Mouse (Mus musculus): ENCODE data around the gene Klc4. TPM values are rescaled to one million over a fixed set of nuclear protein-coding genes. Genes with fewer than 3 reads are reported as not detected.

Gene Klc4
- total and polyA plus RNA-seq, 3 experiments = 5.4 to 9.5 TPM; not detected in 1

DNA sequence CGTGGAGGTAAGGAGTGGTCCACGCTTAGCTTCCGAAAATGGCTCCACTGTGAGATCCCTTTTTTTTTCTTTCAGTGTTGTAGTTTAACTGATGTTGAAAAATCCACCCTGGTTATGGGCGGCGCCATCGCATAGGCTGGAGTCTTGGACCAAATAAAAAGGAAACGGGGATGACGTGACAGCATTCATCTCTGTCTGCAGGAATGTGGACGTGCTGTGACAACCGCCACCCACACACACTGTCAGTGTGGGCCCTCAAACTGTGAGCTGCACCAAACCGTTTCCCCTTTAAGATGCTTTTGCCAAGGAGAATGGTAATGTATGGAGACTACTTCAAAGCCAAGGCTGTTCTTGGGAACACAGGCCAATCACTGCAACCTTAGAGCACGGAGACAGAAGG lies 39.8 kb downstream of the Klc4 start:
- no peak for DNase-seq (ENCODE audit: low read depth, low spot score)
- Histone ChIP-seq H3K27ac (ENCODE audit: control insufficient read depth, low read depth, low read length) (no peak overlapping the region), H3K4me1 (ENCODE audit: control insufficient read depth in 1 of 2, insufficient read depth in 2 of 2, low read length in 2 of 2) (no peaks in the 10 kb centered on the region), H3K79me2 (ENCODE audit: control insufficient read depth, insufficient read depth, low read length, poor library complexity) (no peaks in the 10 kb centered on the region), H3K36me3 (ENCODE audit: control insufficient read depth in 1 of 2, insufficient read depth in 2 of 2, low read length in 2 of 2) (no peaks in the 10 kb centered on the region), H3K4me3 (ENCODE audit: control insufficient read depth in 1 of 2, insufficient read depth in 1 of 2, low read depth in 2 of 2, low read length in 2 of 2) (no peak overlapping the region), H3K27me3 (ENCODE audit: control insufficient read depth in 1 of 2, insufficient read depth in 2 of 2, low read length in 2 of 2) (peaks cover 0 to 2% of the 10 kb centered on the region in 2 experiments; a peak in 1 of 4 replicates), H3K9me3 (replicated peaks; ENCODE audit: insufficient read depth, low read length) (no peaks in the 10 kb centered on the region), H3K9ac (ENCODE audit: control insufficient read depth, low read depth, low read length, poor library complexity, severe bottlenecking) (no peak overlapping the region)
- no peak for TF ChIP-seq TBP (IDR thresholded peaks at IDR 0.05; ENCODE audit: low read depth, low read length)
- no peak for TF ChIP-seq ZNF384 (IDR thresholded peaks at IDR 0.05; ENCODE audit: low read depth, low read length)
- TF ChIP-seq NRF1 (IDR thresholded peaks at IDR 0.05; ENCODE audit: insufficient read depth, low read depth, low read length, poor library complexity, severe bottlenecking) = no peak
- TF ChIP-seq CHD2 (IDR thresholded peaks at IDR 0.05; ENCODE audit: low read length) = no peak
- TF ChIP-seq USF1 (IDR thresholded peaks at IDR 0.05; ENCODE audit: low read depth, low read length) = no peak
- TF ChIP-seq TCF12 (IDR thresholded peaks at IDR 0.05; ENCODE audit: low read depth, low read length) = no peak
- TF ChIP-seq MAX (IDR thresholded peaks at IDR 0.05; ENCODE audit: low read length) = no peak
- TF ChIP-seq SIN3A (IDR thresholded peaks at IDR 0.05; ENCODE audit: low read length) = no peak
- no peak for TF ChIP-seq ZC3H11A (IDR thresholded peaks at IDR 0.05; ENCODE audit: low read depth, low read length)
- TF ChIP-seq RCOR1 (IDR thresholded peaks at IDR 0.05; ENCODE audit: low read depth, low read length) = no peak
- TF ChIP-seq ETS1 (IDR thresholded peaks at IDR 0.05; ENCODE audit: low read depth, low read length) = no peak
- no peak for TF ChIP-seq MYC (IDR thresholded peaks at IDR 0.05; ENCODE audit: low read depth, low read length)
- TF ChIP-seq TAL1 (IDR thresholded peaks at IDR 0.05; ENCODE audit: low read length) = no peak
- no peak for TF ChIP-seq MEF2A (IDR thresholded peaks at IDR 0.05; ENCODE audit: extremely low read depth, insufficient replicate concordance, low read depth, low read length, poor library complexity, severe bottlenecking)
- no peak for TF ChIP-seq EP300 (IDR thresholded peaks at IDR 0.05; ENCODE audit: low read depth in 1 of 2, low read length in 2 of 2)
- TF ChIP-seq POLR2AphosphoS5 (IDR thresholded peaks at IDR 0.05; ENCODE audit: borderline replicate concordance, low read depth, low read length) = no peak
- TF ChIP-seq UBTF (IDR thresholded peaks at IDR 0.05; ENCODE audit: borderline replicate concordance, insufficient read depth, low read depth, low read length) = no peak
- no peak for TF ChIP-seq ELF1 (IDR thresholded peaks at IDR 0.05; ENCODE audit: low read depth, low read length)

DNA sequence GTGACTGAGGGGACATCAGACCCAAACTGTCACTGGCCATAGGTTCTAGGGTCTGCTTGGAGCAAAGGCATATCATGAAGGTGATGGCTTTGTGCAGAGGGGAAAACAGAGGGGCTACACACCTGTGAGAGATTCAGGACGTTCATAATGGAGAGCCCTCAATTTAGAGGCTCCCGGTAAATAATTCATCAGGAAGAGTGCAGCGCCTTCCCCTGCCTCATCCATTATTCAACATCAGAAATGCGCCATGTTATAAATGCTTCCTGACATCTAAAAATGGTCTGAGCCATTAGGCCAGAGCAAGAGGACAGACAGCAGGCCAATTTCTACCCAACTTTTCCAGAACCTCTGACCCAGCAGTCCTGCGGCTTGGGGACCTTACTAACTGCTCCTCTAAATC lies 40.7 kb downstream of the Klc4 start:
- no peaks in the 10 kb centered on the region for H3K9me3 ChIP-seq (replicated peaks; ENCODE audit: insufficient read depth, low read length)
- no peaks in the 10 kb centered on the region for H3K4me1 ChIP-seq (ENCODE audit: control insufficient read depth in 1 of 2, insufficient read depth in 2 of 2, low read length in 2 of 2)
- H3K4me3 ChIP-seq (ENCODE audit: control insufficient read depth in 1 of 2, insufficient read depth in 1 of 2, low read depth in 2 of 2, low read length in 2 of 2) = no peak overlapping the region
- H3K79me2 ChIP-seq (ENCODE audit: control insufficient read depth, insufficient read depth, low read length, poor library complexity) = no peaks in the 10 kb centered on the region
- H3K27me3 ChIP-seq (ENCODE audit: control insufficient read depth in 1 of 2, insufficient read depth in 2 of 2, low read length in 2 of 2) = peaks cover 0 to 2% of the 10 kb centered on the region in 2 experiments; a peak in 1 of 4 replicates
- H3K27ac ChIP-seq (ENCODE audit: control insufficient read depth, low read depth, low read length) = no peak overlapping the region
- DNase-seq (ENCODE audit: low read depth, low spot score) = no peak
- no peak for TF ChIP-seq ZMIZ1 (IDR thresholded peaks at IDR 0.05; ENCODE audit: low read depth, low read length)
- TF ChIP-seq UBTF (IDR thresholded peaks at IDR 0.05; ENCODE audit: borderline replicate concordance, insufficient read depth, low read depth, low read length) = no peak
- no peak for TF ChIP-seq SMC3 (IDR thresholded peaks at IDR 0.05; ENCODE audit: low read depth, low read length)
- TF ChIP-seq MAZ (IDR thresholded peaks at IDR 0.05; ENCODE audit: low read depth, low read length) = no peak
- TF ChIP-seq KAT2A (conservative IDR thresholded peaks at IDR 0.05; ENCODE audit: low read depth, low read length) = no peak
- no peak for TF ChIP-seq MYC (IDR thresholded peaks at IDR 0.05; ENCODE audit: low read depth, low read length)
- no peak for TF ChIP-seq POLR2AphosphoS5 (IDR thresholded peaks at IDR 0.05; ENCODE audit: borderline replicate concordance, low read depth, low read length)
- no peak for TF ChIP-seq NELFE (IDR thresholded peaks at IDR 0.05; ENCODE audit: low read depth, low read length)
- TF ChIP-seq TBP (IDR thresholded peaks at IDR 0.05; ENCODE audit: low read depth, low read length) = no peak
- TF ChIP-seq GATA1 (IDR thresholded peaks at IDR 0.05; ENCODE audit: low read depth, low read length) = no peak
- TF ChIP-seq E2F4 (IDR thresholded peaks at IDR 0.05; ENCODE audit: borderline replicate concordance, low read depth, low read length) = no peak
- no peak for TF ChIP-seq MYB (IDR thresholded peaks at IDR 0.05; ENCODE audit: low read depth, low read length)
- TF ChIP-seq MAX (IDR thresholded peaks at IDR 0.05; ENCODE audit: low read length) = no peak
- TF ChIP-seq RCOR1 (IDR thresholded peaks at IDR 0.05; ENCODE audit: low read depth, low read length) = no peak
- TF ChIP-seq ZKSCAN1 (IDR thresholded peaks at IDR 0.05; ENCODE audit: low read depth, low read length) = no peak
- no peak for TF ChIP-seq POLR2AphosphoS2 (IDR thresholded peaks at IDR 0.05; ENCODE audit: low read length)
- TF ChIP-seq SIN3A (IDR thresholded peaks at IDR 0.05; ENCODE audit: low read length) = no peak
- no peak for TF ChIP-seq GABPA (IDR thresholded peaks at IDR 0.05; ENCODE audit: low read depth, low read length)
- H3K36me3 ChIP-seq (ENCODE audit: control insufficient read depth in 1 of 2, insufficient read depth in 2 of 2, low read length in 2 of 2) = no peaks in the 10 kb centered on the region
- no peak overlapping the region for H3K9ac ChIP-seq (ENCODE audit: control insufficient read depth, low read depth, low read length, poor library complexity, severe bottlenecking)
